8 mouse cellular contexts compared by ENCODE assay signal in the genomic region with DNA sequence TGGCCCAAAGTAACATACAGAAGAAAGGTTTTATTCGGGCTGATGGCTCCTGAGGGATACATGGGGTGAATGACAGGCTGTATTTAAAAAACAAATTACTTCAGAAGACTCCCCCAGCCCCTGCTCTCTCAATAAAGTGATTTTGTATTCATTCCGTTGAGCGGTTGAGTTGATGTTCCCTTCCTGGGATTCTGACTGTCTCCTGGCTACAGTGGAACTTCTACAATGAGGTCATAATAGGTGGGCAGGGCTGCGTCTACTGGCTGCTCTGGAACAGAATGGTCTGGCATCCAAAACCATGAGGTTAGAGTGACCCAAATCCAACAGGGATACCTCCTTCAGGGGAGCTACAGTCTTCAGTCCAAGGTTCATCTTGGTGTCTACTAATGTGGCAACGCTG. TPM values are rescaled to one million over a fixed set of nuclear protein-coding genes. Genes with fewer than 3 reads are reported as not detected.
DNase-seq lines count a peak whose midpoint lies in the region; ATAC-seq and TF ChIP-seq lines count a peak whose summit lies in the region.

Med10 (plus strand) TSS at position 301 of the 400 bp plus-strand sequence.

- H3K4me3 ChIP-seq in kidney, adult 2 months (ENCODE audit: insufficient read depth, low read depth, low read length) = no peak within 1 kb of the TSS
- no peak within 1 kb of the TSS for H3K4me3 ChIP-seq in forebrain, postnatal 0 days (ENCODE audit: low read depth, low read length)
- no peak within 1 kb of the TSS for H3K4me3 ChIP-seq in intestine, embryonic 15.5 days (replicated peaks)

- no peak for DNase-seq in kidney, adult 2 months
- no peak for DNase-seq in kidney, adult 9 months
- DNase-seq in forebrain, postnatal 0 days = no peak
- no peak for DNase-seq in cerebellum, adult 9-10 months
- no peak for DNase-seq in testis, postnatal 14 days (ENCODE audit: low spot score)

- H3K27ac ChIP-seq in kidney, adult 2 months (ENCODE audit: insufficient read depth, low read depth, low read length) = no peak within 1 kb of the TSS
- H3K27ac ChIP-seq in forebrain, postnatal 0 days (ENCODE audit: low read depth, low read length) = no peak within 1 kb of the TSS
- H3K27ac ChIP-seq in intestine, embryonic 15.5 days = no peak within 1 kb of the TSS

- H3K9ac ChIP-seq in forebrain, postnatal 0 days = no peak within 1 kb of the TSS
- H3K9ac ChIP-seq in intestine, embryonic 15.5 days = no peak within 1 kb of the TSS

- TF ChIP-seq POLR2A in kidney, adult 2 months (IDR thresholded peaks at IDR 0.05; ENCODE audit: low read depth, low read length) = no peak

- H3K27me3 ChIP-seq in kidney, adult 2 months (replicated peaks; ENCODE audit: control insufficient read depth, insufficient read depth, low read length) = no peaks in the 10 kb centered on the region
- no peaks in the 10 kb centered on the region for H3K27me3 ChIP-seq in forebrain, postnatal 0 days (ENCODE audit: insufficient read depth, low read length)
- H3K27me3 ChIP-seq in intestine, embryonic 15.5 days (replicated peaks) = no peaks in the 10 kb centered on the region

- no peak within 1 kb of the TSS for H3K4me2 ChIP-seq in forebrain, postnatal 0 days (ENCODE audit: low read depth)
- H3K4me2 ChIP-seq in intestine, embryonic 15.5 days (replicated peaks) = no peak within 1 kb of the TSS

- no peaks in the 10 kb centered on the region for H3K4me1 ChIP-seq in kidney, adult 2 months (ENCODE audit: control insufficient read depth, insufficient read depth, low read length)
- H3K4me1 ChIP-seq in forebrain, postnatal 0 days (ENCODE audit: insufficient read depth) = no peaks in the 10 kb centered on the region
- no peaks in the 10 kb centered on the region for H3K4me1 ChIP-seq in intestine, embryonic 15.5 days (replicated peaks)

- ATAC-seq in activated CD4-positive, CD25-positive, alpha-beta regulatory T cell, adult 4 months = no peak
- no peak for ATAC-seq in forebrain, postnatal 0 days
- no peak for ATAC-seq in intestine, embryonic 15.5 days
- ATAC-seq in megakaryocyte progenitor cell, adult 5-6 weeks (replicated peaks; ENCODE audit: poor library complexity) = no peak

- TF ChIP-seq CTCF in kidney, adult 2 months (conservative IDR thresholded peaks at IDR 0.05; ENCODE audit: insufficient read depth, insufficient read length, low read depth, low read length) = no peak
- TF ChIP-seq CTCF in forebrain, postnatal 0 days (IDR thresholded peaks at IDR 0.05; ENCODE audit: low read depth) = no peak

- no peaks in the 10 kb centered on the region for H3K9me3 ChIP-seq in forebrain, postnatal 0 days (ENCODE audit: low read length)
- no peaks in the 10 kb centered on the region for H3K9me3 ChIP-seq in intestine, embryonic 15.5 days

- H3K36me3 ChIP-seq in kidney, adult 2 months (ENCODE audit: control insufficient read depth, insufficient read depth, low read length) = no peaks in the 10 kb centered on the region
- no peaks in the 10 kb centered on the region for H3K36me3 ChIP-seq in forebrain, postnatal 0 days (ENCODE audit: insufficient read depth)
- no peaks in the 10 kb centered on the region for H3K36me3 ChIP-seq in intestine, embryonic 15.5 days

- WGBS in kidney, adult 2 months = 70% methylated on average over 5 of the region's 5 CpGs
- 81% methylated on average over 5 of the region's 5 CpGs for WGBS in forebrain, postnatal 0 days
- WGBS in intestine, embryonic 15.5 days = 77% methylated on average over 5 of the region's 5 CpGs

RNA-seq across cellular contexts. Expression of gene Med10, which starts in this region (rescaled TPM):
- 34.5 and 34.7 TPM in 2 replicates for polyA plus RNA-seq in kidney, adult 2 months (2012; rRNA removed)
- 100 to 1,000 TPM; 186 to 216 TPM for polyA plus RNA-seq in activated CD4-positive, CD25-positive, alpha-beta regulatory T cell, adult 4 months (2017; shearing (Covaris generic))
- 58.5 and 77.2 TPM in 2 replicates for total RNA-seq in forebrain, postnatal 0 days (2014; rRNA removed)
- 174 and 194 TPM in 2 replicates for polyA plus RNA-seq in forebrain, postnatal 0 days (2015; fragmentation: Nextera tagmentation; extraction: Ambion mirVana)
- 125 and 128 TPM in 2 replicates for polyA plus RNA-seq in intestine, embryonic 15.5 days (2015; fragmentation: Nextera tagmentation; extraction: Ambion mirVana)
- total RNA-seq in megakaryocyte progenitor cell, adult 5-6 weeks (2015) = 37.5 and 42.5 TPM in 2 replicates
- 44.8 and 45.5 TPM in 2 replicates for total RNA-seq in megakaryocyte progenitor cell, adult 5-6 weeks (2017)
